Mouse (Mus musculus) ES-Bruce4 (cell line): ENCODE measurements around the gene Tmem263.

ENCODE experiments used
- CTCF ChIP-seq: IDR thresholded peaks from one replicate; pipeline ENCODE4 v1.8.1; 2011; ENCODE audit warnings: low read depth, low read length
- POLR2A ChIP-seq: IDR thresholded peaks from one replicate; pipeline ENCODE4 v1.8.1; 2011; ENCODE audit warnings: low read length; ENCODE audit not compliant: insufficient read depth

- TF ChIP-seq CTCF: no peak
- TF ChIP-seq POLR2A: no peak
Measured at GRCm38 (mm10) chr10:85054876-85055275, 47.6 kb upstream of the Tmem263 start.
